In genomic region chr2:93822045-93822749, GRCm38 (mm10) we compare ENCODE assay signal across 7 mouse cellular contexts. TPM values are rescaled to one million over a fixed set of nuclear protein-coding genes. Genes with fewer than 3 reads are reported as not detected.
DNase-seq lines count a peak whose midpoint lies in the region; ATAC-seq lines count a peak whose summit lies in the region.

Ext2 (minus strand) TSS chr2:93822568.

- H3K4me1 ChIP-seq in intestine, embryonic 16.5 days (ENCODE audit: control insufficient read depth, insufficient read depth, low read length), result peaks cover 10% of the 10 kb centered on the region
- peaks cover 10% of the 10 kb centered on the region for H3K4me1 ChIP-seq in midbrain, embryonic 11.5 days (ENCODE audit: control insufficient read depth, insufficient read depth, low read length)

- peak within 1 kb of the TSS; percentile 97 for H3K9ac ChIP-seq in intestine, embryonic 16.5 days (ENCODE audit: low read depth, low read length)
- H3K9ac ChIP-seq in midbrain, embryonic 11.5 days (ENCODE audit: low read length), result peak within 1 kb of the TSS; percentile 91

- H3K4me2 ChIP-seq in intestine, embryonic 16.5 days (ENCODE audit: low read depth, low read length), result peak within 1 kb of the TSS; percentile 62
- H3K4me2 ChIP-seq in midbrain, embryonic 11.5 days, result peak within 1 kb of the TSS; percentile 78

- intact Hi-C loops in left cerebral cortex, postnatal 36 days (cut with DNase I), result no loop called here

- no peaks in the 10 kb centered on the region for H3K9me3 ChIP-seq in intestine, embryonic 16.5 days (ENCODE audit: control insufficient read depth, low read length)
- H3K9me3 ChIP-seq in midbrain, embryonic 11.5 days (ENCODE audit: control insufficient read depth, low read length), result no peaks in the 10 kb centered on the region

- H3K27ac ChIP-seq in intestine, embryonic 16.5 days (ENCODE audit: low read length), result 0 out of 2 replicates have a peak within 1 kb of the TSS, but pooled peaks have one; percentile 6
- no peak within 1 kb of the TSS for H3K27ac ChIP-seq in midbrain, embryonic 11.5 days (ENCODE audit: low read depth, low read length)

- H3K27me3 ChIP-seq in intestine, embryonic 16.5 days (replicated peaks; ENCODE audit: control insufficient read depth, insufficient read depth, low read length), result no peaks in the 10 kb centered on the region
- H3K27me3 ChIP-seq in midbrain, embryonic 11.5 days (ENCODE audit: control insufficient read depth, insufficient read depth, low read length), result no peaks in the 10 kb centered on the region

- H3K36me3 ChIP-seq in intestine, embryonic 16.5 days (ENCODE audit: control insufficient read depth, insufficient read depth, low read length), result 0 out of 2 replicates have a peak, but pooled peaks cover 4% of the 10 kb centered on the region
- no peaks in the 10 kb centered on the region for H3K36me3 ChIP-seq in midbrain, embryonic 11.5 days (ENCODE audit: control insufficient read depth, insufficient read depth, low read length)

- under 1% methylated on average over 65 of the region's 66 CpGs for WGBS in intestine, embryonic 16.5 days
- under 1% methylated on average over 65 of the region's 66 CpGs for WGBS in midbrain, embryonic 11.5 days

- ATAC-seq in intestine, embryonic 16.5 days, result peak; percentile 94
- ATAC-seq in midbrain, embryonic 11.5 days (ENCODE audit: low FRiP score), result peak; percentile 94

- H3K4me3 ChIP-seq in intestine, embryonic 16.5 days (ENCODE audit: low read length), result peak within 1 kb of the TSS; percentile 91
- peak within 1 kb of the TSS; percentile 89 for H3K4me3 ChIP-seq in midbrain, embryonic 11.5 days (ENCODE audit: low read depth, low read length)

- DNase-seq in adrenal gland, adult 2 months, result peak; percentile 94
- DNase-seq in embryo, embryonic 11.5 days (ENCODE audit: low read depth, low spot score), result peak; percentile 82
- DNase-seq in gastrocnemius, postnatal 4 days (ENCODE audit: low spot score in 2 of 2), result peak; percentile 87 to 90
- DNase-seq in left cerebral cortex, postnatal 36 days (ENCODE audit: low spot score in 2 of 2), result peak; percentile 90 to 92
- DNase-seq in midbrain, embryonic 11.5 days (ENCODE audit: low spot score, missing footprints), result peak; percentile 99
- DNase-seq in skeletal muscle tissue, adult 2 months (ENCODE audit: low read depth, low spot score), result peak; percentile 75

RNA-seq across cellular contexts. Expression of gene Ext2, which starts in this region (rescaled TPM):
- 10 to 100 TPM; 94.2 to 94.9 TPM for total RNA-seq in adrenal gland, adult 2 months (2021)
- 33.0 and 43.5 TPM in 2 replicates for polyA plus RNA-seq in adrenal gland, adult 2 months (2012; rRNA removed)
- total RNA-seq in gastrocnemius, postnatal 4 days (2021), result 10 to 100 TPM; 61.4 to 65.5 TPM
- polyA plus RNA-seq in intestine, embryonic 16.5 days (2015; fragmentation: Nextera tagmentation; extraction: Ambion mirVana), result 81.5 and 87.3 TPM in 2 replicates
- 10 to 100 TPM; 49.3 to 54.2 TPM for total RNA-seq in left cerebral cortex, postnatal 36 days (2021)
- 63.8 and 68.2 TPM in 2 replicates for polyA plus RNA-seq in midbrain, embryonic 11.5 days (2014; fragmentation: Nextera tagmentation; extraction: Ambion mirVana)
